Mouse (Mus musculus) retina, postnatal 1 day (tissue): ENCODE measurements around the gene Ddx58.

Source experiments
- DNase-seq: peaks from one replicate; pipeline ENCODE4 v3.0.0-alpha.2; 2012

The Ddx58 gene

DNA sequence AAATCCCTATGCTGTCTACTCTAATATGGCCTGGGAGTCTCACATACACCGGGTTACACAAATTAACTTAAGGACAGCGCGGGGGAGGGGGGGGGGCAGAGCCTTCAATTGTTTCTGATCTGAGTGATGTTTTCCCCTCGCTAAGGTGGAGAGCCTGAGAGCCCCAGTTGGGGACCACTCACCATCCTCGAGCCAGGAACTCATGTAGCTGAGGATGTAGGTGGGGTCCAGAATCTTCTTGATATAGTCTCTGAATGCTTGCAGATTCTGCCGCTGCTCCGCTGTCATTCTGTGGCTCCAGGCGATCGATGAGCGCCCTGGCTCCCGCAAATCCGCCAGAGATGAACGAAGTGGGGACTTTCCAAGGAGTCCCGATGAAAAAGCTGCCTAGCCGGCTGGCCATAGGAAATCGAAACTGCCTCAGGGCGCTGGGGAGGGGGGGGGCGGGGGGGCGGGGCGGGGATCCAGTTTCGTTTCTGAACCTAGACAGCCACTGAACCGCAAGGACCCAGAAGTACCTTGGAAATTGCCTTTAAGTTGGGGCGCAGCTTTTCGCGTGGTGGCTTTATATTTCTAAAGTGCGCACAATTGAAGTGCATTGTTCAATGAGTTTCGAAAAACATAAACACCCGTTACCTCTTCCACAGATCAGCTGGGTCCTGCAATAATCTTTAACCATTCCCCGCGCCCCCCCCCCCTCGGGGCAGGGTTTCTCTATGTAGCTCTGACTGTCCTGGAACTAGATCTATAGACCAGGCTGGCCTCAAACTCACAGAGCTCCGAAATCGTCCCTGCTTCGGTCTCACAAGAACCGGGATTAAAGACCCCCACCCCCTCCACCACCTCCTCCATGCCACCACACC is at the start of gene Ddx58:
Ddx58 (minus strand) TSS at position 420 of the 863 bp plus-strand sequence.
- peak; percentile 54 for DNase-seq

DNA sequence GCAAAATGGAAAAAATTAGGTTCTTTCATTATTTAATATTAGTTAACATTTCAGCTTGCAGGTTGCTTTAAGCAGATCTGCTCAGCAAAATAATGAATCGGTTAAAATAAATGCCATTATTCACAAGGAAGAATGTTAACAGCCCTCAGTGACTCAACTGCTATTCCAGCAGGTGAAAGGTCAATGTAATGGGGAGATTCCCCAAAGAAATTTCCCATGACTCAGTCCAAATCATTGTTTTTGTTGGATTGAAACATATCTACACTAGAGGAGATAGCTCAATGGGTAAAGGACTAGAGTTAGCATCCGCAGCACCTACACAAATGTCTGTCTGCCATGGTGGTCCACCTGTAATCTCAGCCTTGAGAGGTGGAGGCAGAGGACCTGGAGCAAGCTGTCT is 49.4 kb upstream of the Ddx58 start:
- DNase-seq: no peak

DNA sequence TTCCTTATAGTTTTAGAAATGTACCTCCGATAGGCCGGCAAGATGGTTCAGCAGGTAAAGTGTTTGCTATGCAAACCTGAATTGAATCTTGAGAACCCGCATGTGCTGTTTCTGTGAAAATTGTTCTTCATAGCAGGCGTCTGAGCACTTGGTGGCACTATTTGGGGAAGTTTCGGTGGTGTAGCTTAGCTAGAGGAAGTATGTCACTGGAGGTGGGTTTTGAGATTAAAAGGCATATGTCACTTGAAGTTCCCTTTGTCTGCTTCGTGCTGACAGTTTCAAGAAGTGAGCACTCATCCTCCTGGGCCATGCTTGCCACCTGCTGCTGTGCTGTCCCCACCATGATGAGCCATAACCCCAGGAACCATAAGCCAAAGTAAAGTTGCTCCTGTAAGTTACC is 47.8 kb upstream of the Ddx58 start:
- DNase-seq: no peak

DNA sequence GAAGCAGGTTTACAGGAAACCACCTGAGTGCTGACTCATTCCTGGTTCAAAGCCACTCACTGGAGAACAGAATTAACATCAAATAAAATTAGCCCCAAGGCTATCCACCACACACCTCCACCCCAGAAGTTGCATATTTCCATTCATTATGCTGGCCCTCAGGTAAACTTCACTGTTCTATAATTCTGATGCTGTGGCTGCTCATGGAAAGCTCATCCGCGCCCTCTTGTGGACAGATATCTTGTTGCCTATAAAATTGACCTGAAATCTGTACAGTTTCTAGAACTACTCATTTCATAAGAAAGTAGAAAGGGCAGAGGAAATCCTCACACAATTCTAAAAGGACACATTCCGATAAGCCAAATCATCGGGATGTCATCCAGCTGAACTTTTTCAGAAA is 46.0 kb upstream of the Ddx58 start:
- peak; percentile 72 for DNase-seq

DNA sequence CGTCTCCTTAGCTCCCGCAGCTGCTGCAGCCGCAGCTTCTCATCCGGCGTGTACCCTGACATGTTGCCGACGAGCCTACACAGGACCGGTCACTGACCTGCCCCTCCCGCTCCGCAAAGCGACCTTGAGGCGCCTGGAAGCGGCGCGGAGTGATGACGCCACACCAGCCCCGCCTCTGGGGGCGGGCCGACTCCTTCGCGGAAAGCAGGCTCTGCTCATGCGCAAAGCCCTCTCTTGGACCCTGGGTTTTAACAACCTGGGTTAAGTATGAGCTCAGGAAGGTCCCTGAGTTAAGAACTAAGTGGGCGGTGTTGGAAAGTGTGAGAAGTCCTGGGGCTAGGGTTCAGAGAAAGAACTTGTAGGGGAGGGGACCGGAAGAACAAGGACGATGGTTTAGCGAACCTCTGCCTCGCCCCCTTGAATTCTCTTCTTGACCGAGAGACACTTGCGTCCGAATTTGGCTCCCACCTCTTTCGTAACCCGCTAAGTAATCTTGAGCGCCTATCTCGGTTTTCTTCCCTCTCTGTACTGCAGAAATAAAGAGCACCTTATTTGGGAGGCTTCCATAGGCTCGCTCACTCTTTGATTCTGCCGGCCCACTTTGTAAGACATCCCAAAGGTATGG is 39.8 kb upstream of the Ddx58 start, which contains the start of gene Ndufb6:
Ndufb6 (minus strand) TSS at position 146 of the 625 bp plus-strand sequence.
- DNase-seq: peak; percentile 96

DNA sequence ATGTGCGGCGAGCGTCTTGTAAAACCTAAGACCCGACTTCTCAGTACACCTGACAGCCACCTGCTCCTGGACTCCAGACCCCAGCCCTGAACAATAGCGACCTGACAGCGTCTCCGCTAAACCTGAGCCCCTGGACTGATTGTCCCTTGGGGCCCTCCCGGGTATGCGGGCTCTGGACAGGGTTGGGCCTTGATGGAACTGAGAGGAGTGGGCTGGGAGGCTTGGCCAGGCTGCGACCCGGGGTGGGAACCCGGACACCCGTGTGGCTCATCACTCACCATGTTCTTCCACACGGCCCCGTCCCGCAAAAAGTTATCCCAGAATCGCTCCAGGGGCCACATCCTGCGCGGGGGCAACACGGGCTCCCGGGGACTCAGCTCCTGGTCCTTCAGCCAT is 39.2 kb upstream of the Ddx58 start:
- no peak for DNase-seq

DNA sequence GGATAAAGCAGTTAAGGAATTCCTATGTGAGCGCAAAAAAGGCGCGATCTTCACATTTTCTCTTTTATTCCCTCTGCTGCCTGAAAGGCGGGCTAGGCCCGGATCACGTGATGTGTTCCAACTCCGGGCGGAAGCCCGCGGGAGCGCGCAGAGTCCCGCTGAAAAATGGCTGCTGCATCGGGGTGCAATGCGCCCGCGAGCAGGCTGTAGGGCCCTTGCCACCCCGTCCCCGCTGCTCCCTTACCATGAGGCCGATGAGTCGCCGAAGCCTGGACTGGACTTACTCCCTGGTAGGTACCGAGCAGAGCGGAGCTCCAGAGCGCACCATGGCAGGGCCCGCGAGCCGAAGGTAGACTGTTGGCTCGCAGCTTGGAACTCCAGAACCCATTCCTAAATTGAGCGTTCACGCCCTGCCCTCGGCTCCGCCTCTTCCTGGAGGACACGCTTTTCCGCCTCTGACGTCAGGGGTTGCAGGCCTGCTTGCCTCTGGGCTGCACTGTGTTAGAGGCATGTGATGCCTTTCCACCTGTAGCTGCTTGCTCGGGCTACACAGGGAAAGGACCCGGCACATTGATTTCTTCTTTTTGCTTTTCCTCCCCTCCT is 29.9 kb upstream of the Ddx58 start, which contains the start of the genes Smim27 and Topors:
Smim27 (plus strand) TSS at position 150 of the 603 bp plus-strand sequence.
Topors (minus strand) TSS at position 421 of the 603 bp plus-strand sequence.
- peak; percentile 98 for DNase-seq

DNA sequence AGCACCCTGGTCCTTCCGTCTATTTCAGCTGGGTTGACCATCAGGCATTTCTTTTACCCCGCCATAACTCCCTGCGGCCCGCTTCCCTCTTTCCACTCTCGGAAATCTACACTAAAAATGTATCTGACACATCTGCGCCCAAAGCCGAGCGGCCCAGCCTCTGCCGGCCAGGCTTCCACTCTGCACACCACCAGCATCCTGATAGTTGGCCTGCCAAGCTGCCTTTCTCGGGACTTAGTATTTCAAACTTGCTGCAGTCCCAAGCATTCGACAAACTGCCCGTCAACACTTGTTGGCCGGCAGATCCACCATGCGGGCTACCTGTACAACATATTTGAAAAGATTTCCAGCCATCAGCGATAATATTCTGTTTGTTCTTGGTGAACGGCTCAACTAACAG is 29.2 kb upstream of the Ddx58 start:
- no peak for DNase-seq

DNA sequence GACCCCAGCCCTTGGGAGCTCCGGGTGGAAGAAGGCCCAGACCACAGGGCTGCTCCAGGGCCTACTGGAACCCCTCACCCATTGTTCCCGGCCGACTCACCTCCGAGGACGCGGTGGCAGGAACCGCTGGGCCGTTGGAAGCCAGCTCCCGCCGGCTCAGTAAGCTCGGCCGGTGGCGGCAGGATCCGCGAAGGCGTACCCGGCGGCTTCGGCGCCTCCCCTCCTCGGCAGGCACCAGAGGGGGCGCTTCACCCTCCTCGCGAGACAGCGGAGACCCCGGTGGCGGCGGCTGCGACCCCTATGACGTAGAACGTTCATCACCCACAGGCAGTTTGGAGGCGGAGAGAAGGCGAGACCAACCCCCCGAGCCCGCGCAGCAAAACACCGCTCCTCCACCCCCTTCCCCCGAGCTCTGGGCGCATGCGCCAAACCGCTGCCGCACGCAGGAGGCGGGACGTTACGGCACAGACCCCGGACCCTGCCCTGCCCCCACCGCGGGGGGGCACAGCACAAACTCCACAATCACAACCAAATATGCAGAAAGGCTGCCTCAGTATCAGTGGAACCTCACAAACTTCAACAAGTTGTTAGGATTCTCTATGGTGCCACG is 28.7 kb upstream of the Ddx58 start:
- peak; percentile 96 for DNase-seq

DNA sequence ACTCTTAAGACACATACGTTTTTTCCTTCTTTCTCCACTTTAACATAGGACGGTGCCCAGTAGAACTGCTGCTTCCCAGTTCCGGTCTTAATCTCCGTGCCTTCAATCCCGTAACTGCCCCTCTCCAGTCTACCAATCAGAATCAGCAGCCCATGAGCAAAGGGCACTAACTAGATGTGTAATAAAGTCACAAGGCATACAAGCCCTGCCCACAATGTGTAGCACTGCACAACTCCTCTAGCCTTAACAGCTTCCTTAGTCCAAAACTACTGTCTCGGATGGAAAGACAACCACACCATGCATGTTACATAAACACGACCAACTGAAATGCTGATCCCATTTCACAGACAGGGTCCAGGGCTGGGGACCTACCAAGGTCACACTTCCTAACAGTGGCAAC is 28.1 kb upstream of the Ddx58 start:
- DNase-seq: no peak

DNA sequence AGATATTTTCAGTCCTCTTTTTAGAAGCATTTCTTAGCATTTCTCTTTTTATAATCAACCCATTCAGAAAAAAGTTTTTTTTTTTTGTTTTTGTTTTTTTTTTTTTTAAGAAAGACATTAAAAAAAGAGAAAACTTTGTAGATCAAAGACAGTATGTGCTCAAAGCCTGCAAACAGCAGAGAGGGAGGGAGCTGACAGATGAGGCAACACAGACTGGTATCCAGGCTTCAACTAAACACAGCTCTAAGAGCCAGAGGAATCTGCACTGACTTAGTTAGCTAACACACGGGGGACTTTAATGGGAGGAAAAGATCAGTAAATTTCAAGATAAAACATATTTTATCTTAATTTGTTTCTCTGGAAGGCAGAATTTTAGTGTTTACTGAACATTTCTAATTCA is 24.7 kb upstream of the Ddx58 start:
- DNase-seq: no peak

DNA sequence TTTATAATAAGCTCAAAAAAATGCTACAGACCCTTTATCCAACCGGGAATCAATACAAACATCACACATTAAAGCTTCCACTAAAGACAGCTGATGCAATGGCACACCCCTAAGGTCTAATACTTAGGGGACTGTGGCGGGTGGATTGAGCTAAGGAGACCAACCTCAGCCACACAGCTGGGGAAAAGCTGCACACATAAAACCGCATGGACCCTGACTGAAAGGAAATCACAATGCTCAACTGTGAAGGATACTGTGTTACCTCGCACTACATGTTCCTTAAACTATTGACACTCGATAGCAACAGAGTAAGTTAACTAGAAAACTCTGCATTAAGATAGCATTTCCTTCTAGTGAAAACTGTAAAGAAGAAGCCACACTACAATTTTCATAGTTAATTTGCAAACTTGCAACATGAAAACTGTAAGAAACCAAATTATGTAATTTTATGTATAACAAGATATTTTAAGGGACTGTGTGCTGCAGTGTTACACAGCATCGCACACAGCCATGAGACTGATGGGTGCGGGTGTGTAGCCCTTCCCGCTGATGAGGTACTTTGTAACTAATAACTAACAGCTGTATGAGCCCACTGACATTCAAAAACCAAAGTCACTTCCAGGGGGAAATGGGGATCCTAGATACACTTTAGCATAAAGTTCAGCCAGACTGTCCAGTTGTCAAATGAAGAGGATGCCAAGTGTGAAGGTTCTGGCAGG is 14.9 kb upstream of the Ddx58 start:
- no peak for DNase-seq

DNA sequence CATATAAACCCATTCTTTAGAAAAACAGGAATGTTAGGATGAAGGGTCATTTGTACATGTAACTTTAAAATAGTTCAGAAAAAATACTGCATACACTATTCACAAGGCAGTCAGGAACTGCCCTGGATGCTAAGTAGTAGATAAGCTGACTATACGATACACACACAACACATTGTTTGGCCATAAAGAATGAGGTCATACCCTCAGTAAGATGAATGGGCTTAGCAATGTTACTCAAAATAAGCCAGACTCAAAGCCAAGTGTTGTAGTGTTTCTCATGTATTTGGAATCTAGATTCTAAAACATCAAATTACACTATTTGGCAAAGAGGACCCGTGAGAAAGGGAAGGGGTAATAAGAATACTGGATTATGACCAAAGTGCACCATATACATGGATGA is 14.1 kb upstream of the Ddx58 start:
- no peak for DNase-seq

DNA sequence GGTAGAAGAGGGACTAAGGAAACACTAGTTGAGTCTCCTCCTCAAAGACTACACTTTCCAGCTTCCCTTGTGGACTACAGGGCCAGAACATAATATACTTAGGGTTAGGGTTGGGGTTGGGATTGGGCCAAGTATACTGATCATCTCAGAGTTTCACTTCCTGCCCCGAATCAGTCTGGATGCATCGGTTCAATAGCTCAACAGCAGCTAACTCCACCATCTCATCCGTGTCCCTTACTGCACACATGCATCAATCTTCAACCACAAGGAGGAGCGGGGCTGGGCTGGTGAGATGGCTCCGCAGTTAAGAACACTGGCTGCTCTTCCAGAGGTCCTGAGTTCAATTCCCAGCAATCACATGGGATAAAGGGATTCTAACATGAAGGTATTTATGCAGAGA is 11.4 kb upstream of the Ddx58 start:
- DNase-seq: no peak

DNA sequence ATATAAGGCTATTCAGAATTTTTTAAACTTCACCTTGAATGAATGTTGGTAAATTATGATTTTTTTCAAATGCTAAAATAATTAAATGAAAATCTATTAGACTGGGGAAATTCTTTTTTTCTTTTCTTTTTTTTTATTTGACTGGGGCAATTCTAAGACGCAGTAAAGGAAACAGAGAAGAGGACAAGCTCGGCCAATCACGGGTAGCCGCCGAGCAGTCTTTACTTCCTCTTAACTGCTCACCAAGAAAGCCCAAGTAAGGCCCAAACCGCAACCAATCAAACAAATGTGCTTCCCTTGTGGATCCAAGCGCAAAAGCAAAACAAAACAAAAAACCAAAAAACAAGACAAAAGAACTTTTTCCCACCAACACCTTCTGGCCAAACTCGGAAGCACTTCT is 4.4 kb upstream of the Ddx58 start:
- no peak for DNase-seq

DNA sequence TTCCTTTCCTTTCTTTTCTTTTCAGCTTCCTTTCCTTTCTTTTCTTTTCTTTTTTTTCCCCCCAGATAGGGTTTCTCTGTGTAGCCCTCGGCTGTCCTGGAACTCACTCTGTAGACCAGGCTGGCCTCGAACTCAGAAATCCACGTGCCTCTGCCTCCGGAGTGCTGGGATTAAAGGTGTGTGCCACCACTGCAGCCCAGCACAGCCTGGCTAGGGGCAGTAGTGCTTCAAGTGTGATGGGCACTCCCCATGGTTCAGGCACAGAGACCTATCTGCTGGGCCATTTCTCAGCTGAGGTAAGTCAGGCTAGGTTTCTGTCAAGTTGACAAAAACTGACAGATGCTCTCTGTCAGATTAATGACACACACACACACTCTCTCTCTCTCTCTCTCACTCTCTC is 3.4 kb upstream of the Ddx58 start:
- no peak for DNase-seq

DNA sequence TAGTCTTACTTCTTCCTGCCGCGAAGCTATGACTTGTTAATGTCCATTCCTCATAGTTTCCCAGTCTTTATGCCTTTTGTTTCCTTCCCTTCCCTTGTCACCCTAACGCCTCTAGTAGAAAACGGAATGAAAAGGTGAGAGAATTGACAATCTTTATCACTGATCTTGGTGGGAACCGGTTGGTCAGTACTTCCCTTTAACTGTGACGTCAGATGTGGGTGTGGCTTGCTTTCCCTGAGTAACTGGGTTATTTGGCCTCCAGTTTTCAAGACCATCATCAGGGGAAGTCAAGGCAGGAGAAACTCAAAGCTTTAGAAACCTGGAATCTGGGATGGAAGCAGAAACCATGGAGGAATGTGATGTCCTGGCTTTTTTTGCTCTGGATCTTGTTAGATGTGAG is 2.3 kb upstream of the Ddx58 start:
- DNase-seq: peak; percentile 31

DNA sequence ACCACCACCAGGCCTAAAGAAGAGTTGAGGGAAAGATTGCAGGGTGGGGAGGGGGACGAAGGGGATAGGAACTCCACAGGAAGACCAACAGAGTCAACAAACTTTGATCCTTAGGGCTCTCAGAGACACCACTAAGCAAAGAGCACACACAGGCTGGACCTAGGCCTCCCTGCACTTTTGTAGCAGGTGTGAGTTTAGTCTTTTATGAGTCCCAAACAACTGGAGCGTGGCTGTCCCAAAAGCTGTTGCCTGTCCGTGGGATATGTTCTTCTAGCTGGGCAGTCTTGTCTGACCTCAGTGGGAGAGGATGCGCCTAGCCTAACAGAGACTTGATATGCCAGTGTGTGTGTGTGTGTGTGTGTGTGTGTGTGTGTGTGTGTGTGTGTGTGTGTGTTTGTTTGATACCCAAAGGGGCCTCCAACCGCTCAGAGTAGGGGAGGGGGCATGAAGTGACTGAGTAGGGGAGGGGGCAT is 680 bp upstream of the Ddx58 start:
- no peak for DNase-seq

DNA sequence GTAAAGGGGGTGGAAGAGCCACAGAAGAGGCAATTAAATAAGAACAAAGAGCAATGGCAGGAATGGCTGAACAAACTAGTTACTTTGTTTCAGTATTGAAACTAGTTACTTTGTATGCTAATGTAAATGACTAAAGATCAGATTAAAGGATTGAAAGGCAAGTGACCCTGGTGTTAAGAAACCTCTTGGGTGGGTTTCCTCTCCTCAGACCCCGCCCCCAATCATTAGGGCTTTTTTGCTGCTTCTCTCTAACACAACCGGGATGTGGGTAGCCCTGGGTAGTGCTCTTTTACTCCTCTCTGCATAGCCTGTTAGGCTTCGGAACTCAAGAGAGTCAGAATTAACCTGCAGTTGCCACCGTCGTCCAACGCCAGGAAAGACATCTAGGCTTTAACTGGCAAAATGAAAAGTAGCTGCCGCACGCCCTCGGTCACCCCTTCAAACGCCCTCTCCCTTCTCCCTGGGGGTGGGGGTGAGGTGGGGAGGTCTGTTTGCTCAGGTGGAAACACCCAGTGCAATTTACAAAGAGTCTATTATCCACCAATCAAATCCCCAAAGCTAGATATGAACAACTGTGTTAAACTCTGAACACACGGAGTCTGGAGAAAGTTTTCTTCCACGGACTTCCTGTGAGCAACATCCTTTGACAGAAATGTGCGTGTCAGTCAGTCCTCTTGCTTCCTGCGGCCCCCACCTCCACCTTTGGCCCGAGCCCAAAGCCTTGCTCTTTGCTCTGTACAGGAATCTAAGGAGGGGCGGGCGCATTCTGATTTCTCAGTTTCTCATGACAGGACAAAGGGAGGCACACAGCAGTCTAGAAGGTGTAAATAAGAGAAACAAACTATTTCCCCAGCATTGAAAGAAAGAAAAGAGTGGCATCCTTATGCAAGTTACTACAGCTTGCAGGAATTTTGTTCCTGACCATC is 882 bp downstream of the Ddx58 start:
- peak; percentile 43 for DNase-seq

DNA sequence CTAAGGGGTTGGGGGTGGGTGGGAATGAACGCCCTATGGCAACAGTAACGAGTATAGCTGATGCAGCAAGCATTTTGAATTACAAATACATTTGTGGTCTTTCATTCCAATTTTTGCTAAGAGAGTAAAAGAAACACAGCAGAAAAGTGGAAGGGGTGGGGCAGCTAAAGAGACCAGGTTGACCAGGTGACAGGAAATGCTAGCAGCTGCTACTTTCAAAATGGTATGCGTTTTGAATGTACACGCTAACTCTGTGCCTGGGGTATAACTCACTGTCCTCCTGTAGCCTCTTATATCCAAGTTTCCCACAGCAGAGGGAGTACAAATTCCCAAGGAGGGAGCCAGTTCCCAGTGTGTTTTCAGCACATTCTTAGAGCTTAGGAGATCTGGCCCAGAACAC is 2.8 kb downstream of the Ddx58 start:
- no peak for DNase-seq

DNA sequence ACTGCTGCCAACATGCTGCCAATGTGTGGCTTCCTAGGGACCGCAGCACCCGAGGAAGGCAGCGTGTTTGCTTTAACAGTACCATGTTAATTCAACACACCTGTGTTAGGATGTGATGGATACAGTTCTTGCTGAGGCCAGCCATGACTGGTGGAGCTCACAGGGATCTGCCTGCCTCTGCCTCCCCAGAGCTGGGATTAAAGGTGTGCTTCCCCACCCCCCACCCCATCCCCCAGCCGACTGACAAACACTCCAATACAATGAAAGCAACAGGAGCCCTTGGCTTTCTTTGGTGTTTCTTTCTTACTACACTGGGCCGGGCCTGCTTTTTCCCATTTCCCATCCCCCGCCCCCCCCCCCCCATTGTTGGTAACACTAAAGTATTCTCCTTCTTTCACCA is 5.4 kb downstream of the Ddx58 start:
- no peak for DNase-seq
